Mouse (Mus musculus): ENCODE results near the gene Nxnl1. TPM values are rescaled to one million over a fixed set of nuclear protein-coding genes. Genes with fewer than 3 reads are reported as not detected.
"Not testable (repeated sequence)": the region's sequence is repeated elsewhere in the genome, so short reads cannot be mapped to it uniquely, and the experiment has no call there.

The Nxnl1 gene
- polyA plus RNA-seq, 1 experiment: 0.02 TPM

DNA sequence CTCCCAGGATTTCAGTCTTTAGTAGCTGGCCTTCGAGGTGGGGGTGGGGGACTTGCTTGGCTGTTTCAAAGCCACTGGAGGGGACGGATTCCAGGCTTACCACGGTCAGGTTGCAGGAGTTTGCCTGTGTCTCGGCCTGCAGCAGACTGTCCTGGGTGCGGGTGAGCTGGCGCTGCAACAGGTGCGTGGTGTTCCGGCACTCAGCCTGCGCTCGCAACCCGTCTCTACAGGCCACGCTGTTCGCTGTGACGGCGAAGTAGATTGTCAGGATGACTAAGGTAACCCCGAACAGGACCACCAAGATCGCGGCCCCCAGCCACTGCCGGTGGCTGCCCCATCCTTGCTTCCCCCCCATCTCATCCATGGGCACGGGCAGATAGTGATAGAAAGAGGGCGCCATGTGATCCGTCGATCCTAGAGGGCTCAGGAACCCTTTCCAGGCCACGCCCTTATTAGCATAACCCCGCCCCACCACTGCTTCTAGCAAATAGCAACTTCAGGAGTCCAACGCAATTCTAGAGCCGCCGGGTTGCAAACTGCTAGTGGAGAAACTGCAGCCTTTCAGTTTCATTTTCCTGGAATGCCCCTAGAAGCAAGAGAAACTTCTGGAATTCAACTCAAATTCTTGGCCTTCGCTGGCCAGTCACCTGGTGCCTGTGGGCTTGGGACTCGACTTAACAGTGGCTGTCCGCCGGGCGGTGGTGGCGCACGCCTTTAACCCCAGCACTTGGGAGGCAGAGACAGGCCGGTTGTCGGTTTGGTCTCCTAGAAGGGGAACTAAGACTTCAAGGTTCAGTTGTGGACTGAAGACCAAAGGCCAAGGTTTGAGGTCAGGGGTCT is 29.2 kb downstream of the Nxnl1 start, which contains the start of gene Bst2:
TSS of gene Bst2 (minus strand) at position 429 of the 840 bp plus-strand sequence.
- H3K4me3 ChIP-seq (ENCODE audit: insufficient read depth, poor library complexity, severe bottlenecking): peak within 1 kb of the TSS; percentile 38
- no peaks in the 10 kb centered on the region for H3K27me3 ChIP-seq (ENCODE audit: control insufficient read depth, insufficient read depth, insufficient read length)
- no peaks in the 10 kb centered on the region for H3K79me3 ChIP-seq (ENCODE audit: low read depth)
- peak within 1 kb of the TSS; percentile 39 for H3ac ChIP-seq (ENCODE audit: control insufficient read depth, insufficient read length, low read depth)
- peak; percentile 73 for TF ChIP-seq MYOD1 (IDR thresholded peaks at IDR 0.05; ENCODE audit: control insufficient read depth, insufficient read length, low read depth)
- TF ChIP-seq CTCF (IDR thresholded peaks at IDR 0.05; ENCODE audit: control insufficient read depth, insufficient read depth, insufficient read length): peak; percentile 14
- TF ChIP-seq MAX (IDR thresholded peaks at IDR 0.05): no peak
- peak; percentile 64 for TF ChIP-seq USF1 (IDR thresholded peaks at IDR 0.05; ENCODE audit: low read depth)
- TF ChIP-seq MYOG (IDR thresholded peaks at IDR 0.05; ENCODE audit: control insufficient read depth, extremely low read depth, insufficient read length): no peak
- H3K79me2 ChIP-seq (ENCODE audit: control insufficient read depth, insufficient read depth): no peaks in the 10 kb centered on the region
- no peaks in the 10 kb centered on the region for H3K36me3 ChIP-seq (ENCODE audit: control insufficient read depth, insufficient read depth)

DNA sequence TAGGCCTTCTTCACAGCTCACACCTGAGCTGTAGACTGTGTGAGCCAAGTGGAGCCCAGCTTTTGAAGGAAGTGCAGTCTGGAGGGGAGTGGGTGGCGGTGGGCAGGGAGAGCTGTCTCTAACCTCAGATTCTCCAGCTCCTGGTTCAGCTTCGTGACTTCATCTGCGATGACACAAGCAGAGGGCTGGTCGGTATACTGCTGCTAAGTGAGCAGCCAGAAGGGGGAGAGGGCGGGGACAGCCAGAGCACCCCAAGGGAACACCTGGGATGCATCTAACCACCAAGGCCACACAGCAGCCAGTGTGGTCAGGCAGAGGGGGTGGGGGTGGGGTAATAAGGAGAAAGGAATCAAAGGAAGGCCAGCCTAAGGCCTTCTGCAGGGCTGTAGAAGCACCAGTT is 30.7 kb downstream of the Nxnl1 start:
- H3K4me3 ChIP-seq (ENCODE audit: insufficient read depth, poor library complexity, severe bottlenecking): no peak overlapping the region

DNA sequence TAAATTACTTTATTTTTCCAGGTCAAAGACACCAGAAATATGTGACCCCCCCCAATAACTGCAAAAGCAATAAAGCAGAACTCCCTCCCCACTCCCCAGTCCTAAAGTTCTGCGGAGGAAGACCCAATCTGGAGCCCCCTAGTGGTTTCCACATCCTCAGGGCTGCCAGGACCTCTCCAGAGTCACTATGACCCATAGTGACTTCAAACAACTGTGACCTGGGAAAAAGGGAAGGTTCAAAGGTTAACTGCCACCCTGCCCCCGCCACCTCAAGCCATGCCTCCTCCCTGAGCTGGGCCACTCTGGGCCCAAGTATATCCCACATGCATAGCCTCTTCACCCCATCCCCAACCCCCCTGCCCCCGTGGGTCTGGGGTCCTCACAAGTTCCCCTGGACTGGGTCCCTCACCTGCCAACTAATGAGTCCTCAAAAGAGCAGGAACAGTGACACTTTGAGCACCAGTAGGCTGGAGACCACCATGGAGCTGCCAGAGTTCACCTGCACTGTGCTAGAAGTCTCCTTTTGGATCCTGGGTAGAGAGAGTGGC is 32.1 kb downstream of the Nxnl1 start:
- Histone ChIP-seq H3K27me3 (ENCODE audit: control insufficient read depth, insufficient read depth, insufficient read length) (no peaks in the 10 kb centered on the region), H3ac (ENCODE audit: control insufficient read depth, insufficient read length, low read depth) (no peak overlapping the region), H3K4me3 (ENCODE audit: insufficient read depth, poor library complexity, severe bottlenecking) (no peak overlapping the region), H3K79me2 (ENCODE audit: control insufficient read depth, insufficient read depth) (no peaks in the 10 kb centered on the region), H3K79me3 (ENCODE audit: low read depth) (no peaks in the 10 kb centered on the region), H3K36me3 (ENCODE audit: control insufficient read depth, insufficient read depth) (no peaks in the 10 kb centered on the region)
- no peak for TF ChIP-seq CEBPB (IDR thresholded peaks at IDR 0.05; ENCODE audit: low read depth)

More for the DNA sequence above, 30.7 kb downstream of the Nxnl1 start:
- H3ac ChIP-seq (ENCODE audit: control insufficient read depth, insufficient read length, low read depth): no peak overlapping the region
- no peaks in the 10 kb centered on the region for H3K36me3 ChIP-seq (ENCODE audit: control insufficient read depth, insufficient read depth)
- H3K79me2 ChIP-seq (ENCODE audit: control insufficient read depth, insufficient read depth): no peaks in the 10 kb centered on the region
- H3K79me3 ChIP-seq (ENCODE audit: low read depth): no peaks in the 10 kb centered on the region
- no peaks in the 10 kb centered on the region for H3K27me3 ChIP-seq (ENCODE audit: control insufficient read depth, insufficient read depth, insufficient read length)
- TF ChIP-seq MAX (IDR thresholded peaks at IDR 0.05) (no peak), CEBPB (IDR thresholded peaks at IDR 0.05; ENCODE audit: low read depth) (no peak), USF1 (IDR thresholded peaks at IDR 0.05; ENCODE audit: low read depth) (no peak), CTCF (IDR thresholded peaks at IDR 0.05; ENCODE audit: control insufficient read depth, insufficient read depth, insufficient read length) (no peak), MYOG (IDR thresholded peaks at IDR 0.05; ENCODE audit: control insufficient read depth, extremely low read depth, insufficient read length) (no peak), FOSL1 (IDR thresholded peaks at IDR 0.05; ENCODE audit: insufficient read depth, low read length, poor library complexity, severe bottlenecking) (no peak), MYOD1 (IDR thresholded peaks at IDR 0.05; ENCODE audit: control insufficient read depth, insufficient read length, low read depth) (no peak)

DNA sequence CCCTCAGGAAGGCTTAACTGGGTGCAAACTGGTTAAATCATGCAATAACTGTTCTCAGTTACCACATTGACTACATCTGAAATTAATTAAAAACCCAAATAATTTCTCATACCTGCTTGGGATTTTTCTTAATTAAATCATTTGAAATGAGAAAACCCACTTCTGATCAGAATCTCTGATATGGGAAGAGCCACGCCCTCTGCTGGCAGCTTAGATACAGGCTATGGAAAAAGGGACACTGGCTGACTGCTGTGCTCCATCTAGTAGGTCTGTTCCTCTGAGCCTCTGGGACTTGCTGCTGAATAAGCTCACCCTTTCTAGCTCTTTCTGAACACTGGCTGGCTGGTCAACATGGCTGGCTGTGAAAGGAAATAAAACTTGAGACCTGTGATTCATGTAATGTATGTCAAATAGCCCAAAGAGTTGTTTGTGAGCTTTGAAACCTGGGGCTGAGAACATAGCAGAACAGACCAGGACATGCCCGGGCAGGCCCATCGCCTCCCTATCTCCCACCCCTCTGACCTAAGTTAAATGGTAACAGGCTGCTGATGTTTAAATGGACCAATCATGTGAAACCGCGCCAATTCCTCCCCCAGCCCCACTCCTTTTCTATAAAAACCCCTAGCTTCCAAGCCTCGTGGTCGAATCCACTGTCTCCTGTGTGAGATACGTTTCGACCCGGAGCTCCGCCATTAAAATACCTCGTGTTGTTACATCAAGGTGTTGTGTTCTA is 35.5 kb downstream of the Nxnl1 start:
- H3K27me3 ChIP-seq (ENCODE audit: control insufficient read depth, insufficient read depth, insufficient read length); H3K79me3 ChIP-seq (ENCODE audit: low read depth); H3K79me2 ChIP-seq (ENCODE audit: control insufficient read depth, insufficient read depth); H3K36me3 ChIP-seq (ENCODE audit: control insufficient read depth, insufficient read depth); H3K4me3 ChIP-seq (ENCODE audit: insufficient read depth, poor library complexity, severe bottlenecking); H3ac ChIP-seq (ENCODE audit: control insufficient read depth, insufficient read length, low read depth): not testable (repeated sequence)

DNA sequence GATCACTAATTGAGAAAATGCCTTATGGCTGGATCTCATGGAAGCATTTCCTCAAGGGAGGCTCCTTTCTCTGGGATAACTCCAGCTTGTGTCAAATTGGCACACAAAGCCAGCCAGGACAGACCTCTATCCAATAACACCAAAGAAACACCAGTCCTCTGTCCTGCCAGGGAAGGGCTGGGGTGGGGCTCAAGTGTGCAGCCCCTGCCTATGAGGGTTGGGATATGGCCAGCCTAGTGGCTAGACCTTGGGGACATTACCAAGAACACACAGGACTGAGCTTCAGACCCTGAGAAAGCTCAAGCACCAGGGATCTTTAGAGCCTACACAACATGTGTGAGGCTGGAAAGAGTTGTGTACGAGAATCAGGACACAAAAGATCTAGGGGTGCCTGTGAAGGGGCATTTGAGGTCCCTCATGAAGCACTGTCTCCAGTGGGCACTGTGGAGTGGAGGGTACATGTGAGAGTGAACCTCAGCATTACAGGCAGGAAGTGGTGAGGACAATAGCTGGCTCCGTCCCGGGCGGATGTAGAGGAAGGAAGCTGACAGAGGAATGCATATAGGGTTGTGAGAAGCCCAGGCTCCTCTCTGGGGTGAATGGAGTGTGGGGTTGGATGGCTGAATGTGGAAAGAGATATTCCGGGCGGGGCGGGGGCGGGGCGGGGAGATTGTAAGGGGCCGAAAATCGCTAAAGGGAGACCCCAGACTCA is 37.9 kb downstream of the Nxnl1 start:
- TF ChIP-seq USF1 (IDR thresholded peaks at IDR 0.05; ENCODE audit: low read depth) (no peak), MYOG (IDR thresholded peaks at IDR 0.05; ENCODE audit: control insufficient read depth, extremely low read depth, insufficient read length) (no peak), MAX (IDR thresholded peaks at IDR 0.05) (no peak), CTCF (IDR thresholded peaks at IDR 0.05; ENCODE audit: control insufficient read depth, insufficient read depth, insufficient read length) (no peak), FOSL1 (IDR thresholded peaks at IDR 0.05; ENCODE audit: insufficient read depth, low read length, poor library complexity, severe bottlenecking) (no peak), CEBPB (IDR thresholded peaks at IDR 0.05; ENCODE audit: low read depth) (no peak), MYOD1 (IDR thresholded peaks at IDR 0.05; ENCODE audit: control insufficient read depth, insufficient read length, low read depth) (no peak)
- Histone ChIP-seq H3K27me3 (ENCODE audit: control insufficient read depth, insufficient read depth, insufficient read length) (peaks cover 8% of the 10 kb centered on the region), H3K79me3 (ENCODE audit: low read depth) (no peaks in the 10 kb centered on the region), H3K4me3 (ENCODE audit: insufficient read depth, poor library complexity, severe bottlenecking) (no peak overlapping the region), H3ac (ENCODE audit: control insufficient read depth, insufficient read length, low read depth) (no peak overlapping the region), H3K36me3 (ENCODE audit: control insufficient read depth, insufficient read depth) (no peaks in the 10 kb centered on the region), H3K79me2 (ENCODE audit: control insufficient read depth, insufficient read depth) (no peaks in the 10 kb centered on the region)

Data from C2C12 (cell line).